3 mouse cellular contexts compared by ENCODE assay signal in the genomic region with DNA sequence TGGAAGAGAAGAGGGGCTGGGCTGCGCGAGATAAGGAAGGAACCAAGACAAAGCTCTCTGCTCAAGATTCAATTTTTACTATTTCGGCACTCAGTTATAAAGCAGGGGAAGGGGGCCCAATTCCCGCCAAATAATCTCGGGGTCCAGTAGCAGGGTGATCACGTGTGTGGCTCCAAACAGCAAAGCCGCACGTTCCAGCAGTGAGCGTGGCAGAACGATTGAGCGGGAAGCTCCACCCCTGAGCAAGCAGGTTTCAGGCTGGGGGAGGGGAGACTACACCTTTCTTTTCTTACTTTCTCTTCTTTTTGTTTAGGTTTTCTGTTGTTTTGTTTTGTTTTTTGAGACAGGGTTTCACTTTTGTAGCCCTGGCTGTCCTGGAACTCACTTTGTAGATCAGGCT. TPM values are rescaled to one million over a fixed set of nuclear protein-coding genes. Genes with fewer than 3 reads are reported as not detected.
"Had no signal": no experiment of that assay in that cellular context is flagged by ENCODE, and none has a peak within 500 bp of the region (broad histone marks: within the 10 kb centered on the region; RNA-seq: fewer than 3 reads in every experiment).

No protein-coding gene starts in this region.

RNA-seq across cellular contexts. Expression of a gene that starts 2.7 kb away (rescaled TPM):
- polyA plus RNA-seq: small intestine, adult 2 months; spleen, adult 2 months had no signal

RNA-seq across cellular contexts. Expression of a gene that starts 29.7 kb away (rescaled TPM):
- total RNA-seq: neutrophil, adult 5-6 weeks had no signal
